Mouse (Mus musculus) limb, embryonic 11.5 days (tissue): ENCODE measurements around the gene Armc9. TPM values are rescaled to one million over a fixed set of nuclear protein-coding genes. Genes with fewer than 3 reads are reported as not detected.

Source experiments
- ATAC-seq: fragments of 200-750 bp; cut with Nextera tagmentation; 2 replicates; pipeline ENCODE4 v1.8.0; 2017; ENCODE audit warnings: low read depth; ENCODE audit not compliant: insufficient number of reproducible peaks, low FRiP score, low TSS enrichment
- DNase-seq: peaks from one replicate; pipeline ENCODE4 v3.0.0-alpha.2; 2015; ENCODE audit warnings: low spot score
- H3K27ac ChIP-seq: fragments of 300-500 bp; sonication (generic); replicated peaks from 2 replicates; pipeline ENCODE4 v1.5.1; 2014; ENCODE audit warnings: low read depth, mild to moderate bottlenecking, low read length
- H3K27me3 ChIP-seq: fragments of 300-500 bp; sonication (generic); 2 replicates; pipeline ENCODE4 v1.6.1; 2014; ENCODE audit warnings: mild to moderate bottlenecking, low read length, mixed read lengths; ENCODE audit not compliant: control insufficient read depth, insufficient read depth
- H3K36me3 ChIP-seq: fragments of 300-500 bp; sonication (generic); 2 replicates; pipeline ENCODE4 v1.6.1; 2014; ENCODE audit warnings: mild to moderate bottlenecking, low read length, moderate library complexity, mixed read lengths; ENCODE audit not compliant: control insufficient read depth, insufficient read depth
- H3K4me1 ChIP-seq: fragments of 300-500 bp; sonication (generic); 2 replicates; pipeline ENCODE4 v1.6.1; 2014; ENCODE audit warnings: low read length, mixed read lengths; ENCODE audit not compliant: control insufficient read depth, insufficient read depth
- H3K4me2 ChIP-seq: fragments of 300-500 bp; sonication (generic); 2 replicates; pipeline ENCODE4 v1.6.1; 2014; ENCODE audit warnings: low read depth, mild to moderate bottlenecking, moderate library complexity; ENCODE audit not compliant: severe bottlenecking
- H3K4me3 ChIP-seq: fragments of 300-500 bp; sonication (generic); 2 replicates; pipeline ENCODE4 v1.5.1; 2014; ENCODE audit warnings: low read depth, low read length
- H3K9ac ChIP-seq: fragments of 300-500 bp; sonication (generic); 2 replicates; pipeline ENCODE4 v1.6.1; 2014; ENCODE audit warnings: mild to moderate bottlenecking, low read length
- H3K9me3 ChIP-seq: fragments of 300-500 bp; sonication (generic); 2 replicates; pipeline ENCODE4 v1.6.1; 2016; ENCODE audit warnings: low read length; ENCODE audit not compliant: control insufficient read depth
- WGBS: fragments of 180-500 bp; shearing (Covaris S2); extraction: QIAGEN DNeasy Blood & Tissue Kit; methylation state at CpG from one replicate; pipeline ENCODE4 v1.1.7; 2014; 5-methylcytosine and 5-hydroxymethylcytosine counted together
- polyA plus RNA-seq: library from polyadenylated mRNA; unstranded; fragments of >200 nt; fragmentation: Nextera tagmentation; extraction: Ambion mirVana; gene quantifications from 2 replicates; pipeline ENCODE4 v1.2.1, GENCODE M21; 2014

The Armc9 gene
- polyA plus RNA-seq, 1 experiment from 2014 or later = 29.8 TPM

- 89% methylated on average over 1 of the region's 1 CpGs for WGBS
- Histone ChIP-seq H3K4me1 (peaks cover 6% of the 10 kb centered on the region), H3K27ac (no peak overlapping the region), H3K9ac (no peak overlapping the region), H3K4me2 (no peak overlapping the region), H3K9me3 (no peaks in the 10 kb centered on the region), H3K36me3 (no peaks in the 10 kb centered on the region), H3K4me3 (no peak overlapping the region), H3K27me3 (no peaks in the 10 kb centered on the region)
- ATAC-seq = no peak
- no peak for DNase-seq
These were observed 2.0 kb upstream of the Armc9 start for GRCm38 (mm10) chr1:86152618-86153017.

GRCm38 (mm10) chr1:86154824-86155164, 214 bp downstream of the Armc9 start:
- Histone ChIP-seq H3K27ac (no peak overlapping the region), H3K27me3 (no peaks in the 10 kb centered on the region), H3K4me1 (peaks cover 6% of the 10 kb centered on the region), H3K4me3 (peak overlapping the region; percentile 78), H3K9ac (peak overlapping the region; percentile 67), H3K9me3 (no peaks in the 10 kb centered on the region), H3K4me2 (peak overlapping the region; percentile 67), H3K36me3 (0 out of 2 replicates have a peak, but pooled peaks cover 2% of the 10 kb centered on the region)
- DNase-seq (no peak), ATAC-seq (peak; percentile 40; the same call in 1 of the 2 replicates)
- under 1% methylated on average over 18 of the region's 18 CpGs for WGBS

- Histone ChIP-seq H3K36me3 (0 out of 2 replicates have a peak, but pooled peaks cover 3% of the 10 kb centered on the region), H3K27ac (no peak overlapping the region), H3K9me3 (no peaks in the 10 kb centered on the region), H3K4me3 (no peak overlapping the region), H3K4me2 (no peak overlapping the region), H3K4me1 (peaks cover 6% of the 10 kb centered on the region), H3K9ac (no peak overlapping the region), H3K27me3 (no peaks in the 10 kb centered on the region)
- ATAC-seq = no peak
- 88% methylated on average over 3 of the region's 3 CpGs for WGBS
- DNase-seq = no peak
These were observed 1.5 kb downstream of the Armc9 start for GRCm38 (mm10) chr1:86156075-86156474.

- no peak for ATAC-seq
- no peaks in the 10 kb centered on the region for H3K27me3 ChIP-seq
- H3K27ac ChIP-seq = no peak overlapping the region
- no peak overlapping the region for H3K4me3 ChIP-seq
- H3K36me3 ChIP-seq = peaks cover 7% of the 10 kb centered on the region; the same call in 1 of the 2 replicates
- no peaks in the 10 kb centered on the region for H3K9me3 ChIP-seq
- WGBS = 96% methylated on average over 6 of the region's 6 CpGs
- H3K9ac ChIP-seq = no peak overlapping the region
- DNase-seq = no peak
- no peak overlapping the region for H3K4me2 ChIP-seq
- peaks cover 6% of the 10 kb centered on the region for H3K4me1 ChIP-seq
These were observed 2.0 kb downstream of the Armc9 start for GRCm38 (mm10) chr1:86156595-86156994.

- ATAC-seq (no peak), DNase-seq (no peak)
- H3K27me3 ChIP-seq = no peaks in the 10 kb centered on the region
- peaks cover 7% of the 10 kb centered on the region; the same call in 1 of the 2 replicates for H3K36me3 ChIP-seq
- H3K9me3 ChIP-seq = no peaks in the 10 kb centered on the region
- 92% methylated on average over 6 of the region's 6 CpGs for WGBS
- peaks cover 4% of the 10 kb centered on the region for H3K4me1 ChIP-seq
- no peak overlapping the region for H3K9ac ChIP-seq
- no peak overlapping the region for H3K4me3 ChIP-seq
- no peak overlapping the region for H3K27ac ChIP-seq
- no peak overlapping the region for H3K4me2 ChIP-seq
These were observed 5.5 kb downstream of the Armc9 start for GRCm38 (mm10) chr1:86160059-86160458.

GRCm38 (mm10) chr1:86160479-86160878, 5.9 kb downstream of the Armc9 start:
- DNase-seq = no peak
- Histone ChIP-seq H3K4me3 (no peak overlapping the region), H3K4me1 (peaks cover under 1% of the 10 kb centered on the region), H3K9me3 (no peaks in the 10 kb centered on the region), H3K36me3 (peaks cover 7% of the 10 kb centered on the region; the same call in 1 of the 2 replicates), H3K27ac (no peak overlapping the region), H3K9ac (no peak overlapping the region), H3K27me3 (no peaks in the 10 kb centered on the region), H3K4me2 (no peak overlapping the region)
- ATAC-seq = no peak
- 95% methylated on average over 5 of the region's 5 CpGs for WGBS

- Histone ChIP-seq H3K4me2 (no peak overlapping the region), H3K4me3 (no peak overlapping the region), H3K9me3 (no peaks in the 10 kb centered on the region), H3K9ac (no peak overlapping the region), H3K4me1 (no peaks in the 10 kb centered on the region), H3K27ac (no peak overlapping the region), H3K36me3 (peaks cover 7% of the 10 kb centered on the region; the same call in 1 of the 2 replicates), H3K27me3 (no peaks in the 10 kb centered on the region)
- DNase-seq (no peak), ATAC-seq (no peak)
- 95% methylated on average over 5 of the region's 5 CpGs for WGBS
These were observed 6.5 kb downstream of the Armc9 start for GRCm38 (mm10) chr1:86161061-86161460.

GRCm38 (mm10) chr1:86174602-86175001, 20.0 kb downstream of the Armc9 start:
- Histone ChIP-seq H3K27ac (no peak overlapping the region), H3K4me1 (no peaks in the 10 kb centered on the region), H3K36me3 (peaks cover 5% of the 10 kb centered on the region; the same call in 1 of the 2 replicates), H3K9me3 (no peaks in the 10 kb centered on the region), H3K9ac (no peak overlapping the region), H3K4me3 (no peak overlapping the region), H3K4me2 (no peak overlapping the region), H3K27me3 (no peaks in the 10 kb centered on the region)
- no peak for ATAC-seq
- no peak for DNase-seq
- WGBS = 89% methylated on average over 5 of the region's 5 CpGs

- H3K36me3 ChIP-seq = peaks cover 5% of the 10 kb centered on the region; the same call in 1 of the 2 replicates
- H3K27me3 ChIP-seq = no peaks in the 10 kb centered on the region
- H3K4me1 ChIP-seq = no peaks in the 10 kb centered on the region
- ATAC-seq (no peak), DNase-seq (no peak)
- no peaks in the 10 kb centered on the region for H3K9me3 ChIP-seq
- H3K4me3 ChIP-seq = no peak overlapping the region
- no peak overlapping the region for H3K27ac ChIP-seq
- 76% methylated on average over 2 of the region's 2 CpGs for WGBS
- no peak overlapping the region for H3K4me2 ChIP-seq
- no peak overlapping the region for H3K9ac ChIP-seq
These were observed 21.5 kb downstream of the Armc9 start for GRCm38 (mm10) chr1:86176066-86176465.
